Mouse (Mus musculus) urinary bladder, postnatal 4 days (tissue): ENCODE data around the gene Ldlr.

Source experiments
- DNase-seq, 2 experiments: peaks; one replicate each; pipeline ENCODE4 v3.0.0; 2021 to 2022; ENCODE audit warnings: low spot score in 2 of 2

Gene Ldlr

DNA sequence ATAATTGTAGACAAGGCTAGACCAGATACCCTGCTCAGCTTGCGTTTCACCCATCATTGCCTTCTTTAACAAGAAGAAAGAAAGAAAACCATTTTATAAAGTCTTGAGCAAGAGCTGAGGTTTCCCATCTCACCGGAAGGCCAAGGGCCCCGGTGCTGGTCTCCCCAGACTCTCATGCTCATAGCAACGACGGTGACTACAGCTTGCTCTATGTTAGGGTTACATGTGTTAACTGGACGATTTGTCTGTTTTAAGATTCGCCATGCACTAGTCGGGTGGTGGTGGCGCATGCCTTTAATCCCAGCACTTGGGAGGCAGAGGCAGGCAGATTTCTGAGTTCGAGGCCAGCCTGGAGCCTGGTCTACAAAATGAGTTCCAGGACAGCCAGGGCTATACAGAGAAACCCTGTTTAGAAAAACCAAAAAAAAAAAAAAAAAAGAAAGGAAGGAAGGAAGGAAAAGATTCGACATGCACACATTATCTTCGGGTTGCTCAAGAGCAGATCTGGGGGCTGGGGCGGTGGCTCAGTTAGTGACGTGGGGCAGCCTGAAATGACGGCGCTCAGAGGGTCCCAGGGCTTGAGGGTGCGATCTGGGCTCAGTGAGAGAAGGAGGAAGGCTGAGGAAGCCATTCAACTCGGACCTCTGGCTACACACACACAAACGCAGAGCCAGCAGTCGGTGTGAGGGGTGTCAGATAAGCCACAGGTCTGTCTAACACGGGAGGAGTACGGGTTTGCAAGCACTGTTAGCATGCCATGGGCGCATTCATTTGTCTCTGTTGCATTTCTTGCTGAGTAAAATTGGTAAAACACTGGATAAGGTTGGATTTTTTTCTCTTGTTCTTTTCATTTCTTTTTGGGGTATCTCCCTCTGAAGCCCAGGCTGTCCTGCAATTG lies 2.2 kb downstream of the Ldlr start:
- no peak for DNase-seq

DNA sequence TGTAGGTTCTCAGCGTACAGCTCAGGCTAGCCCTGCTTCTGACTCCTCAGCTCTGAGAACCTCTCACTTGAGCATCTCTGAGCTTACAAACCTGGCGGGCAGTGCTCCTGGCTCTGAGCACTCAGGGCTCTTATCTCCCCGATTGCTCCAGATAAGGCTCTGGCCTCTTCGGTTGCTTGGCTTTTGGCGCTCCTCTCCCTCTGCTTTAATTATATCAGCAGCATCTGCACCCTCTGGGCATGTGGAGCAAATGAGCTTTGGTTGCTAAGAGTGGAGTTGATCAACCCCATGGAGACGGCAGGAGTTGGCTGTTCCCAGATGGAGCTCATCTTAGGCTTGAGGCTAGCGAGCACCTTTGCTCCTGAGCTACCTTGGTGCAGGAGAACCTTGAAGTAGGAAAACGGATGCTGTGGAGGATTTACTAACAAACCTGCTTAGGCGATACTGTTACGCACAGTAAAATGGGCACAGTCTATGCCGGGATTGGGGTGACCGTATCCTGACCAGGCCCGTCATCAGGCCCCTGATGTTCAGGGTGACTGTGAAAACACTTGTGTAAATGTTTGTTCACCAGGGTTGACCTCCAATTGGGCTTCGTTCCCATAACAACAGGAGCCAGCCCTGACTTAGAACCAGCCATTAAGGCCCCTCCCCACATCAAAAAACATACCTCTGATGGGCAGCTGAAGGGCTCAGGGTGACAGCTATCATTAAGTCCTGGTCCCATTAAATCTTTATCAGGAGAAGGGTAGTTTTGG lies 3.1 kb downstream of the Ldlr start:
- DNase-seq: no peak

DNA sequence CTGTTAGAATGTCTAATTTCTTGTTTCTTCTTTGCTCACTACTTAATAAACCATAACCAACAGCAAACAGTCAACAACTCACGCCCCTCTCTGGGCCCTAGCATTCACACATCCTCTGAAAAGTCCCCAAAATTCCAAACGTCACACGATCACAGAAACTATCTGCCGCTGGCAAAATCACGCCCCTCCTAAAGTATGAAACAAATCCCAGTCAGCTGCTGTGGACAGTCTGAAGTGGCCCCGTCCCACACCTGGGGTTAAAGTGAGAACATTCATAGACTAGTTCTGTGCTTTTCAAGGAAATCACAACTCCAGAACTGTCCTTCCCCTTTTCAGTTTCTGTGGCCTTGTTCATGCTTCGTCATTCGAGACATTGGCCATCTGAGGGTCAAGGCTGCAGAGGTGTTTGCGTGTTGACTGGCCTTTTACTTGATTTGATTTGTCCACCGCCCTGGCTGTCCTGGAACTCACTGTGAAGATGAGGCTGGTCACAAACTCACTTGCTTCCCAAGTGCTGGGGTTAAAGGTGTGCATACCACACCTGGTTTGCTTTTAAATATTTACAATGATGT lies 5.1 kb downstream of the Ldlr start:
- DNase-seq: no peak

DNA sequence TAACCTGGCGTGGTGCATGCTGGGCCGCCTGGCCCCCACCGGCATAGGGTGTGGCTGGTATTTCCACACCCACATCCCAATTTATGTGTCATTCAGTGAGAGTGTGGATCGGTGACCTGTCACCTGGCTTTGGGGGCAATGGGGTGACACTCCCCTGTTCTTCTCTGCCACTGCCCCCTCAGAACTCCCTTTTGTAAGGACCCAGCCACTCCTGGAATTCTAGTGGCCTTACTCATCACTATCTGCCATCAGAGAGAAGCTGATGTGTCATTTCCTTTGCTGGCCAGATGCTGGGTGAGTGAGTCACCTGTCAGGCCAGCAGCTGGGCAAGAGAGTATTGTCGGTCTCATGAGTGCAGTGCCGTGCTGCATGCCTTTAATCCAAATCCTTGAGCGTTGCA lies 6.0 kb downstream of the Ldlr start:
- DNase-seq: no peak

DNA sequence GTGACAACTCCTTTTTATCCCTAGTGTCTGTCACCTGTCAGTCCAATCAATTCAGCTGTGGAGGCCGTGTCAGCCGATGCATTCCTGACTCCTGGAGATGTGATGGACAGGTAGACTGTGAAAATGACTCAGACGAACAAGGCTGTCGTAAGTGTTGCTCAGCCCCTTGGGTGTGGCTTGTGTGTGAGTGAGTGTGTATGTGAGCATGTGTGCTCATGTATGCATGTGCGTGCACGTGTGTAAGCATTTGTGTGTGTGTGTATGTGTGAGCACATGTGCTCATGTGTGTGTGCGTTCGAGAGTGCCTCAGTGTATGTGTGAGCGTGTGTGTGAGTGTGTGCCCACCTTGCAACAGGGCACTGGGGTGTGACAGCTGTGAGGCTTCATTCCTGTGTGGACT lies 9.0 kb downstream of the Ldlr start:
- no peak for DNase-seq

DNA sequence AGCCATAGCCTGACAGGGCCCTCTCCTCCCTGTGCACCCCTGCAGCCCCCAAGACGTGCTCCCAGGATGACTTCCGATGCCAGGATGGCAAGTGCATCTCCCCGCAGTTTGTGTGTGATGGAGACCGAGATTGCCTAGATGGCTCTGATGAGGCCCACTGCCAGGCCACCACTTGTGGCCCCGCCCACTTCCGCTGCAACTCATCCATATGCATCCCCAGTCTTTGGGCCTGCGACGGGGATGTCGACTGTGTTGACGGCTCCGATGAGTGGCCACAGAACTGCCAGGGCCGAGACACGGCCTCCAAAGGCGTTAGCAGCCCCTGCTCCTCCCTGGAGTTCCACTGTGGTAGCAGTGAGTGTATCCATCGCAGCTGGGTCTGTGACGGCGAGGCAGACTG lies 10.2 kb downstream of the Ldlr start:
- DNase-seq: no peak

DNA sequence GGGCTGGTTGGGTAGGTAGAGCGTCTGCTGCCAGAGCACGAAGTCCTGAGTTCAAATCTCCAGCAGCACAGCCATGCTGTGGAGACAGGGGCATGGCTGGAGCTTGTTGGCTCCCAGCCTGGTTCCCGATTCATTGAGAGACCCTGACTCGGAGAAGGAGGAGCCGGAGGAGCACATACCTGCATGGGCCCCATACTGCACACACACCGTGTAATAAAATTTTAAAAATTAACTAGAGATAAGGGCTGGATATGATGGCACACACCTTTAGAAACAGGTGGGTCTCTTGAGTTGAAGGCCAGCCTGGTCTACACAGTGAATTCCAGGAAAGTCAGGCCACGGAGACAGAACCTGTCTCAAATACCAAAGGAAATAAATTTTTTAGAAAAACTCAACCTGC lies 10.7 kb downstream of the Ldlr start:
- DNase-seq: no peak

DNA sequence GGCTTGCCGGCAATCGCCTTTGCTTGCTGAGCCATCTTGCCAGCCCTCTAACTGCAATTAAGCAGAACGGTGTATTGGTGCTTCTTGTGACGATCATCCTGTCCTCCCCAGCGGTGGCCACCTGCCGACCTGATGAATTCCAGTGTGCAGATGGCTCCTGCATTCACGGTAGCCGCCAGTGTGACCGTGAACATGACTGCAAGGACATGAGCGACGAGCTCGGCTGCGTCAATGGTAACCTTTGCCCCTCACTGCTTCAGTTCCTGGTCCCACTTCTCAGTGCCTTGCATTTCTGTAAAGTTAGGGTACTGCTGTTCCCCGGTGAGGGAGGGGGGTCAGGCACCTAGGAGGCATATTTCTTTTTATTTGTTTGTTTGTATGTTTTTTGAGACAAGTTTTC lies 11.8 kb downstream of the Ldlr start:
- DNase-seq: no peak

DNA sequence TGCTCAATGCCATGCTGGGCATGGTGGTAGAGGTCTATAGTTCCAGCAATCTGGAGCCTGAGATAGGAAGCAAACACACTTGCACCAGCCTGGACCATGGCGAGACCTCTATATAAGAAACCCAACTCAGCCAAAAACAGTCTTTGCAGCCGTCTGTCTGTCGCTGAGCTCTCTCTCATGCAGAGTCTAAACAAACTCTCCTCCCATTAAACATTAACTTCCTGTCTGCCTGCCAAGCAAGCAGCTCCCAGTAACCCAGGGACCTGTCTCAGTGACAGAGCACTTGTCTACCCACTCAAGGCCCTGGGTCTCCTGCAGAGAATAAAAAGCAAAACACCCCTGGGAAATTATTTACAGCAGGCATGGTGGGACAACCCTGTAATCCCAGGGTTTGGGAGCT lies 13.3 kb downstream of the Ldlr start:
- DNase-seq: no peak

DNA sequence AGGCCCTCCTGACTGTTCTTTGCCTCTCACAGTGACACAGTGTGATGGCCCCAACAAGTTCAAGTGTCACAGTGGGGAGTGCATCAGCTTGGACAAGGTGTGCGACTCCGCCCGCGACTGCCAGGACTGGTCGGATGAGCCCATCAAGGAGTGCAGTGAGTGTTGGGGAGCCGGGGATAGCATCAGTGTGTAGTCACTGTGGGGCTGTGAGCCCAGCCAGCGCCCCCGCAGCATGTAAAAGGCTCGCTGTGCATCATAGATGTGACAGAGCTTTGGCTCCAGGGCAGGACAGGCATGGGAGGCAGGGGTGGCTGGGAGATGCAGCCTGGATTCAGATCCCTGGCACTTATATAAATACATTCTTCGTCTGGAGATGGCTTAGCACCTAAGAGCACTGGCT lies 13.9 kb downstream of the Ldlr start:
- DNase-seq: no peak

DNA sequence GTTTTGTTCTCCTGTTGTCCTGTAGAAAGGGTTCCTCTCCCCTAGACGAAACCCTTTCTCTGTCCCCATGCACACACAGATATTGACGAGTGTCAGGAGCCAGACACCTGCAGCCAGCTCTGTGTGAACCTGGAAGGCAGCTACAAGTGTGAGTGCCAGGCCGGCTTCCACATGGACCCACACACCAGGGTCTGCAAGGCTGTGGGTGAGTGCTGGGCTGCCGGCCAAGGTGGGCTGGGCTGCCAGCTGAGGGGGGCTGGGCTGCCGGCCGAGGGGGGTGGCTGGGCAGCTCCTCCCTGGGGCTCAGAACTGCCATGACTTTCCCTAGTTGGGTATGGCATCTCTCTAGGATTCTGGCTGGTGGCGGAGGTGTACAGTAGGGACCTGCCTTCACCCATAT lies 15.5 kb downstream of the Ldlr start:
- no peak for DNase-seq

DNA sequence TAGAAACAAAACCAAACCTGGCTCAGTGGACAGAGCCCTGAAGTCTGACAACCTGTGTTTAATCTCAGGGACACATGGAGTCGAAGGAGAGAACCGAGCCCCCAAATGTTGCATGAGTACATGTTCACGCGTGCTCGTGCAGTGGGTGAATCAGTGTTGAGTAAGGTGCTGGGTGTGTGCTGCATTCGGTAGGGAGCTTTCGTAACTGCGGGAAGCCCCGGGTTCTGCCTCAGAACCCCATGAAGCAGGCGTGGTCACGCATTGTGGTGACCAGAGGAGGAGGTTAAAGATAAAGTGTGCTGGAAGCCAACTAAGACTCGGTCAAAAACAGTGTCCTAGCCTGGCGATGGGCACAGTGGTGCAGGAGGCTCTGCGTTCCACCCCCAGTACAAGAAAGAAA lies 17.1 kb downstream of the Ldlr start:
- no peak for DNase-seq

DNA sequence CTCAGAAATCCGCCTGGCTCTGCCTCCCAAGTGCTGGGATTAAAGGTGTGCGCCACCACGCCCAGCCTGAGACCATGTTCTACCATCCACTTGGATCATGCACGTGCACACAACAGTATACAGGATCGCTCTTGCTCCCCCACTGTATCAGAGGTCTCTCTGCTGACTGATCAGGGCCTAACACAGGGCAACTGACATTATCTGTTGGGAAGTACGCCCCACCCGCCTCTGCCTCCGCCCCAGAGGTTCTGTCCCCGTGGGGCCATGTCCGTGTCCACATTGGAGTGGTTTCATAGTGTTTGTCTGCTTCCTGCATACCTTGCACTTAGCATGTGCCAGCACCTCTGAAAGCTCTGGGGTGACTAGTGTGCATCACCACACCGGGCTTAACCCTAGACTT lies 18.2 kb downstream of the Ldlr start:
- DNase-seq: no peak

DNA sequence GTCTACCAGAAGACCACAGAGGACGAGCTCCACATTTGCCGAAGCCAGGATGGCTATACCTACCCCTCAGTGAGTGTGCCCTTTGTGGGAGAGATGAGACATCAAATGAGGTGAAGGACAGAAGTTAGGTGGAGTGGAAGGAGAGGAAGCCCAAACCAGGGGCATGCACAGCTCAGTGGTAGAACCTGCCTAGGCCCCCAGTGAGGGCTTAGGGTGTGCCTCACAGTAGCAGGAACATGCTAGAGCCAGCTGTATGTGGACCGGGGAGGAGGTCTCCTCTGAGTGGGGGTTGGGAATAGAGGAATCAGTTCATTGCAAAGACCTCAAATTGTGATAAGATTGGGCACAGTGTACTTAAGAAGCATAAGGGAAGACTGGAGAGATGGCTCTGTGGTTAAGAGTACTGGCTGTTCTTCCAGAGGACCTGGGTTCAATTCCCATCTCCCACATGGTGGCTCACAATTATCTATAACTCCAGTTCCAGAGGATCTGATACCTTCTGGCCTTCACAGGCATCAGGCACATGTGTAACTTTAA lies 24.0 kb downstream of the Ldlr start:
- no peak for DNase-seq

DNA sequence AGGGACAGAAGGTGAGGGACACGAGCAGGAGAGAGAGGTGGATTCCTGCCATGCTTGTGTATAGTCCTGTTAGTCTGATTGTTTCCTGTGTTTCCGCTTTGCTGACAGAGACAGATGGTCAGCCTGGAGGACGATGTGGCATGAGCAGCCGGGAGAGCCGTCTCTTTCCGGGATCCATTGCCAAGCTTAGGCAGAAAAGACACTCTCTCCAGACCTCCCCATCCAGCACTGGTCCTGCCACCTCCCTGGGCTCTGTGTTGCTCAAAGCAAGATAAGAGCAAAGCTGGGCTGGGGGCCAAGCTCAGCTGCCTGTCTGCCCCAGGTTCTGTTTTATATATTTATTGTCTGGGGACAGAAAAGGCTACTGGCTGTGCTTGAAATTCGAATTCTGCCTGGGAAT lies 24.8 kb downstream of the Ldlr start:
- DNase-seq: peak in 1 of 2 experiments; percentile 46

DNA sequence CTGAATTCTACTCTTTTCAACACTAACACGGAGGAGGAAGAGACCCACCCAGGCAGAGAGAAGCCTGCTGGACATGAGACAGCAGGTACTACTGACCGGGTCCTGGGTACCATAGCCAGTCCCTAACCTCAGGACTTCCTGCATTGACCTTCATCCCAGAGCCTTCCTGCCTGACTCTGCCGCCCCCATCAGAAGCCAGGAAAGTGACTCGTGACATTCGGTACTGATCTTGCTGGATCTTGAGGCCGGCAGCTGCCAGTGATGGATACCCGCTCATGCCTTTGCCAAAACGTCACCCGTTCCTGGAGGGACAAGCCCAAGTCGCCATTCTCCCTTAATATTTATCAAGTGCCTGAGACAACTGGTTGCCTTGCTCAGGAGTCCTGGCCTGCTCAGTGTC lies 25.2 kb downstream of the Ldlr start:
- no peak for DNase-seq

DNA sequence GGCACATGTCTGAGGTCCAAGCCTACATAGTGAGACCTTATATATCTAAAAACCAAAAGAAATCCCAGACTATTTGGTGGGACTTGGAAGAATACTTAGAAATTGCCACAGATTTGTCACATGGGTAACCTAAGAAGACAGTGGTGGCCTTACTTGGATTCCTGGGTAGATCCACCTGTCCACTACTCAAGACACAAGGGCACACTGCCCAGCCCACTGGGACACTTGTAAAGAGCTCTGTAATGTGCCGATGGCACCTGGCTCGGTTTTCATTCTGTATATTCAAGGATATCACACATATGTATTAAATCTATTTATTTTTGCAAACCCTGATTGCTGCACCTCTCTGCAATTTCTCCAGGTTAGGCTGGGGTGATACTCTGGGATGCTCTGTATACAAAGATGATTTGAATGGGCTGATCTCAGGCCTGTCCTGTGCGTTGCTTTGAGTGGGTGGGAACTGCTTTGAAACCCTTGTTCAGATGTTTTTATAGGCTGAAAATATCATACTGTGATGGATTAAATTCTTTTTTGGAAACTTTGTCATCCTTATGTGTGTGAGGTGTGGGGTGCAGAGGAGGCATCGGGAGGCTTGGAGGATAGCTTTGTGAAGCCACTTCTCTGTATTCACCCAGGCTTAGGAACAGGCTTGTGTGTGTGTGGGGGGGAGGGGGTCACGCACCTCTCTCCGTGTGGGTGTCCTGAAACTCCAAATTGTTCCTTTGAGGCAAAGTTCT lies 26.3 kb downstream of the Ldlr start:
- DNase-seq: no peak

DNA sequence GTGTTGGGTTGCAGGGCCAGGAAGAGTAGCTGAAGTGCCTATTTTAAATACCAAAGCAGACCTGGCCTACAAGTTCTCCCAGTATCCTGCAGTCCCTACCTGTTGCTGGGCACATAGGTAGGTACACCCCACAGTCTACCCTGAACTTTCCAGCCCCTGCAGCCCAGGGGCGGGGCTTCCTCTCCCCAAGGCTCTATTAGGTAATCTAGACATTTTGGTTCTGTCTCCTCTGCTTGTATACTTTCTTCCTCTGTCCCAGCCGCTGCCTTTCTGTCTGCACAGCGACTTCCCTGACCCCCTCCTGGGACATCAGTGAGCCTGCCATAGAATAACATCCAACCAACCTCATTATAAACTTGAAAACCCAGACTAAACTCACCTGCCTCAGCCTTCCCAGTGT lies 27.1 kb downstream of the Ldlr start:
- no peak for DNase-seq

DNA sequence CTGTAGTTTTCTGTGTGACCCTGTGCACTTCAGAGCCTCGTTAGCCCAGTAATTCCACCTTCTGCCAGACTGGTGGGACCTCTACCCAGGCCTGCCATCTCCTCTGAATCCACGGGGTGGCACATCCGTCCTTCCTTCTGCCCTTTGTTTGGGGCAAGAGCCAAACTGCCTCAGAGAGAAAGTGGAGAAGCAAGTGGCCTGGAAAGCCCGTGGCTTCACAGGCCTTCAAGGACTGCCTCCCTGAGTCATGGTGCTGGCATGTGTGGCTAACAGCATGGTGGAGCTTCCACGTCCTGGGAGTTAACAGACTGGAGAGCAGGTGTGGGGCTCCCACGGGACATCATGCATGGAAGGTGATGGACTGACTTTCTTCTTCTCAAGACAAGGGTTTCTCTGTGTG lies 28.1 kb downstream of the Ldlr start:
- DNase-seq: no peak

DNA sequence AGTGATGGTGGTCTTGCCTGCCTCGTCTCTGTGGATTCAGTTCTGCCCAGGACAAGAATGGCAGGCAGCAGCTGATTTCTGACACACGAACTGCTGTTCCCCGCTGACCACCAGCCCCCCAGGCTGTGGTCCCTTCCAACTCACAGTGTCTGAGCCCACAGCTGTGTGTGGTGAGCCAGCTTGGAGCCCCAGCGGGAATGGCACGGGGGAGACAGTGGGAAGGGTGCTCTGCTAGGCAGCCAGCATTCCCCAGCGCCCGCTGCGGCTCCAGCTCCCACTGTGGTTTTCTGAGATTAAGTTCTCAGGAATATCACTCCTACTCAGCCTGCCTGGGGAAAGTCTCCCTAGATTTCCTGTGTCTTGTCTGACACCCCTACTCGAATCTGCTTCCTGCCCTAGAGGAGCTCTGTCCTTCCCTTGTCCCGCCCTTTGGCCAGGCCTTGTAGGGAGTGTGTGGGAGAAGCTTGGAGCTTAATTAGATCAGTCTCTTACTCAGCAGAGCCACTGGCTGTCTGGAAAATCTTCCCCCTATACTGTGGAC lies 29.0 kb downstream of the Ldlr start:
- DNase-seq: peak; percentile 71

DNA sequence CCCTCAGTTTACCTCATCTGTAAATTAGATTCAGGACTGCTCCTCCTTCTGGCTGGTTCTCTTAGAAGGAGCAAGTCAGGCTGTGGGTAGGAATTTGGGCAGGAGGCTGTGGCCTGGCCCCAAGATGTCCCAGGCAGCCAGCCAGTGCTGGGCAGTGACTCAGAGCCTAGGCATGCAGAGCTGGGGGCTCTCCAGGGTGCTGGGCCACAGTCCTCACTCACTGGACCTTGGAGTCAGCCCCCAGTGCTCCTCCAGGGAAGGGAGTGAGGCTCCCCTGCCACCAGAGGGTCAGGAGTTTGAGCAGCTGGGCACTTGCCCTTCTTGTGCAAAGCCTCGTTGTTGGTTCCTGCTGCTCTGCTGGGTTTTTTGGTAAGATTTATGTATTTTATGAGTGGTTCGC lies 30.7 kb downstream of the Ldlr start:
- peak; percentile 75 to 76 for DNase-seq
